Mouse (Mus musculus) liver, embryonic 12.5 days (tissue): Measurements from ENCODE around the gene Herc2. TPM values are rescaled to one million over a fixed set of nuclear protein-coding genes. Genes with fewer than 3 reads are reported as not detected.

Experiments used
- ATAC-seq: fragments of 200-750 bp; cut with Nextera tagmentation; 2 replicates; pipeline ENCODE4 v1.8.0; 2017; ENCODE audit warnings: moderate number of reproducible peaks, mild to moderate bottlenecking, moderate library complexity
- H3K27ac ChIP-seq: fragments of 300-500 bp; sonication (generic); 2 replicates; pipeline ENCODE4 v1.5.1; 2016; ENCODE audit warnings: mild to moderate bottlenecking
- H3K27me3 ChIP-seq: fragments of 300-500 bp; sonication (generic); replicated peaks from 2 replicates; pipeline ENCODE4 v1.6.1; 2016; ENCODE audit warnings: mild to moderate bottlenecking, moderate library complexity
- H3K36me3 ChIP-seq: fragments of 300-500 bp; sonication (generic); 2 replicates; pipeline ENCODE4 v1.6.1; 2016; ENCODE audit warnings: mild to moderate bottlenecking, moderate library complexity
- H3K4me1 ChIP-seq: fragments of 300-500 bp; sonication (generic); 2 replicates; pipeline ENCODE4 v1.6.1; 2016
- H3K4me2 ChIP-seq: fragments of 300-500 bp; sonication (generic); 2 replicates; pipeline ENCODE4 v1.6.1; 2016; ENCODE audit warnings: mild to moderate bottlenecking, moderate library complexity
- H3K4me3 ChIP-seq: fragments of 300-500 bp; sonication (generic); 2 replicates; pipeline ENCODE4 v1.5.1; 2016; ENCODE audit warnings: mild to moderate bottlenecking, moderate library complexity
- H3K9ac ChIP-seq: fragments of 300-500 bp; sonication (generic); 2 replicates; pipeline ENCODE4 v1.6.1; 2016; ENCODE audit warnings: mild to moderate bottlenecking, moderate library complexity
- H3K9me3 ChIP-seq: fragments of 300-500 bp; sonication (generic); replicated peaks from 2 replicates; pipeline ENCODE4 v1.6.1; 2016; ENCODE audit warnings: mild to moderate bottlenecking, moderate library complexity
- WGBS: fragments of 180-500 bp; shearing (Covaris S2); methylation state at CpG from one replicate; pipeline ENCODE4 v1.1.7; 2016; ENCODE audit not compliant: insufficient replicate concordance; 5-methylcytosine and 5-hydroxymethylcytosine counted together
- polyA plus RNA-seq: library from polyadenylated mRNA; unstranded; fragments of >200 nt; fragmentation: Nextera tagmentation; extraction: Ambion mirVana; gene quantifications from 2 replicates; pipeline ENCODE4 v1.2.1, GENCODE M21; 2016

Herc2 gene
- polyA plus RNA-seq, 1 experiment from 2014 or later, result 16.8 TPM

- 90% methylated on average over 16 of the region's 16 CpGs for WGBS
- H3K4me1 ChIP-seq, result no peaks in the 10 kb centered on the region
- no peaks in the 10 kb centered on the region for H3K27me3 ChIP-seq
- no peak for ATAC-seq
- H3K9me3 ChIP-seq, result no peaks in the 10 kb centered on the region
- H3K4me3 ChIP-seq, result no peak overlapping the region
- peaks cover 91% of the 10 kb centered on the region for H3K36me3 ChIP-seq
- no peak overlapping the region for H3K9ac ChIP-seq
- H3K27ac ChIP-seq, result no peak overlapping the region
- no peak overlapping the region for H3K4me2 ChIP-seq
These were observed 102.1 kb downstream of the Herc2 start for GRCm38 (mm10) chr7:56151885-56152676.

GRCm38 (mm10) chr7:56153161-56153560 is 103.2 kb downstream of the Herc2 start:
- Histone ChIP-seq H3K27me3 (no peaks in the 10 kb centered on the region), H3K4me1 (no peaks in the 10 kb centered on the region), H3K9ac (no peak overlapping the region), H3K4me3 (no peak overlapping the region), H3K27ac (no peak overlapping the region), H3K9me3 (no peaks in the 10 kb centered on the region), H3K4me2 (no peak overlapping the region), H3K36me3 (peaks cover 91% of the 10 kb centered on the region)
- ATAC-seq, result no peak
- WGBS, result 94% methylated on average over 9 of the region's 9 CpGs

GRCm38 (mm10) chr7:56153625-56154024 is 103.6 kb downstream of the Herc2 start:
- Histone ChIP-seq H3K4me2 (no peak overlapping the region), H3K36me3 (peaks cover 93% of the 10 kb centered on the region)
- 92% methylated on average over 12 of the region's 12 CpGs for WGBS

GRCm38 (mm10) chr7:56163316-56163715 is 113.3 kb downstream of the Herc2 start:
- no peaks in the 10 kb centered on the region for H3K4me1 ChIP-seq
- WGBS, result 88% methylated on average over 4 of the region's 4 CpGs
- H3K27me3 ChIP-seq, result no peaks in the 10 kb centered on the region
- no peak overlapping the region for H3K9ac ChIP-seq
- no peak for ATAC-seq
- H3K27ac ChIP-seq, result no peak overlapping the region
- peaks cover 58% of the 10 kb centered on the region for H3K36me3 ChIP-seq
- no peak overlapping the region for H3K4me2 ChIP-seq
- H3K9me3 ChIP-seq, result no peaks in the 10 kb centered on the region
- H3K4me3 ChIP-seq, result no peak overlapping the region

More at GRCm38 (mm10) chr7:56153625-56154024, 103.6 kb downstream of the Herc2 start:
- no peaks in the 10 kb centered on the region for H3K27me3 ChIP-seq
- no peak overlapping the region for H3K9ac ChIP-seq
- H3K9me3 ChIP-seq, result no peaks in the 10 kb centered on the region
- H3K27ac ChIP-seq, result no peak overlapping the region
- no peak for ATAC-seq
- no peaks in the 10 kb centered on the region for H3K4me1 ChIP-seq
- no peak overlapping the region for H3K4me3 ChIP-seq

- peaks cover 56% of the 10 kb centered on the region for H3K36me3 ChIP-seq
- H3K4me1 ChIP-seq, result no peaks in the 10 kb centered on the region
- no peaks in the 10 kb centered on the region for H3K27me3 ChIP-seq
- WGBS, result 82% methylated on average over 7 of the region's 7 CpGs
- H3K27ac ChIP-seq, result no peak overlapping the region
- no peak overlapping the region for H3K9ac ChIP-seq
- no peak overlapping the region for H3K4me3 ChIP-seq
- no peaks in the 10 kb centered on the region for H3K9me3 ChIP-seq
- H3K4me2 ChIP-seq, result no peak overlapping the region
- ATAC-seq, result no peak
These were observed 118.7 kb downstream of the Herc2 start for GRCm38 (mm10) chr7:56168713-56169112.

- no peaks in the 10 kb centered on the region for H3K27me3 ChIP-seq
- ATAC-seq, result no peak
- no peak overlapping the region for H3K27ac ChIP-seq
- H3K4me1 ChIP-seq, result no peaks in the 10 kb centered on the region
- no peaks in the 10 kb centered on the region for H3K9me3 ChIP-seq
- H3K4me3 ChIP-seq, result no peak overlapping the region
- WGBS, result 80% methylated on average over 3 of the region's 3 CpGs
- no peak overlapping the region for H3K9ac ChIP-seq
- peaks cover 47% of the 10 kb centered on the region for H3K36me3 ChIP-seq
- H3K4me2 ChIP-seq, result no peak overlapping the region
These were observed 127.4 kb downstream of the Herc2 start for GRCm38 (mm10) chr7:56177371-56177770.

- Histone ChIP-seq H3K4me1 (no peaks in the 10 kb centered on the region), H3K36me3 (peaks cover 74% of the 10 kb centered on the region), H3K9ac (no peak overlapping the region), H3K4me3 (no peak overlapping the region), H3K27ac (no peak overlapping the region), H3K4me2 (no peak overlapping the region), H3K9me3 (no peaks in the 10 kb centered on the region), H3K27me3 (no peaks in the 10 kb centered on the region)
- WGBS, result 90% methylated on average over 6 of the region's 6 CpGs
- no peak for ATAC-seq
These were observed 141.0 kb downstream of the Herc2 start for GRCm38 (mm10) chr7:56191041-56191440.

DNA sequence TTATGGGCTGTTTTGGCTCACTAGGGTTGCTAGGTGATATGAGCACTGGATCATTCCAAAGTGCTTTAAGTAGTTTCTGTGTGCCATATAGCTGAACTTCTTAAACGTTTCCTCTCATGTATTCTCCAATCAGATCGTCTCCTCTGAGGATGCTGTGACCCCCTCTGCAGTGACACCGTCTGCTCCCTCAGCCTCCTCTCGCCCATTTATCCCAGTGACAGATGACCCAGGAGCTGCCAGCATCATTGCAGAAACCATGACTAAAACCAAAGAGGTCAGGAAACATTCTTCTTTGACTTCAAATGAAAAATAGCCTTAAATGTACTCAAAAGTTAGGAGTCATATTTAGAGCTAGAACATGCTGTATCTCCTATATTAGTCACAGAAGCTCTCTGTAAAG is 141.7 kb downstream of the Herc2 start:
- no peak for ATAC-seq
- Histone ChIP-seq H3K27ac (no peak overlapping the region), H3K4me1 (no peaks in the 10 kb centered on the region), H3K4me3 (no peak overlapping the region), H3K27me3 (no peaks in the 10 kb centered on the region), H3K9ac (no peak overlapping the region), H3K4me2 (no peak overlapping the region), H3K9me3 (no peaks in the 10 kb centered on the region), H3K36me3 (peaks cover 78% of the 10 kb centered on the region)
- 81% methylated on average over 4 of the region's 4 CpGs for WGBS

DNA sequence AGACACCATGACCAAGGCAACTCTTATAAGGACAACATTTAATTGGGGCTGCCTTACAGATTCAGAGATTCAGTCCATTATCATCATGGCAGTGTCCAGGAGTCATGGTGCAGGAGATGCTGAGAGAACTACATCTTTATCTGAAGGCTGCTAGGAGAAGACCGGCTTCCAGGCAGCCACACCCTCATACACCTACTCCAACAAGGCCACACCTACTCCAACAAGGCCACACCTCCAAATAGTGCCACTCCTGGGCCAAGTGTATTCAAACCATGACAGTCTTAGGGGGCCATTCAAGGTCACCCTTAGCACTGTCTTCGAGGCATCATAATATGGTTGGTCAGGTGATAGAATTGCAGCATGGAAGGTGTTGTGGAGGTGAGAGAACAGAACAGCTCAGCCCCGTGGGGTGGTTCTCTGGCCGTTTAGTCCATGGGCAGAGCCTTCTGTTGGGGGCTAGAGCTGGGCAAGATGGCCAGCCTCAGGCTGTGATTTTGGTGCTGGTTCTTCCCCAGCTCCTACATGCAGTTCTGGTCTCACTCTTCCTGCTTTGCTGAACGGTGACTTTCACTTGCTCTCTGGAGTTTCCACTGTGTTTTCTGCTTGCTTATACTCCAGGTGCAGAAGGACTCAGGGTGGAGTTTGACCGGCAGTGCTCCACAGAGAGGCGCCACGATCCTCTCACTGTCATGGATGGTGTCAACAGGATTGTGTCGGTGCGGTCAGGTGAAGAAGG is 151.7 kb downstream of the Herc2 start:
- Histone ChIP-seq H3K4me3 (no peak overlapping the region), H3K4me2 (no peak overlapping the region), H3K27me3 (no peaks in the 10 kb centered on the region), H3K9me3 (no peaks in the 10 kb centered on the region), H3K27ac (no peak overlapping the region), H3K4me1 (no peaks in the 10 kb centered on the region), H3K9ac (no peak overlapping the region), H3K36me3 (peaks cover 92% of the 10 kb centered on the region)
- ATAC-seq, result peak; percentile 51; the same call in 1 of the 2 replicates
- WGBS, result 82% methylated on average over 10 of the region's 10 CpGs

DNA sequence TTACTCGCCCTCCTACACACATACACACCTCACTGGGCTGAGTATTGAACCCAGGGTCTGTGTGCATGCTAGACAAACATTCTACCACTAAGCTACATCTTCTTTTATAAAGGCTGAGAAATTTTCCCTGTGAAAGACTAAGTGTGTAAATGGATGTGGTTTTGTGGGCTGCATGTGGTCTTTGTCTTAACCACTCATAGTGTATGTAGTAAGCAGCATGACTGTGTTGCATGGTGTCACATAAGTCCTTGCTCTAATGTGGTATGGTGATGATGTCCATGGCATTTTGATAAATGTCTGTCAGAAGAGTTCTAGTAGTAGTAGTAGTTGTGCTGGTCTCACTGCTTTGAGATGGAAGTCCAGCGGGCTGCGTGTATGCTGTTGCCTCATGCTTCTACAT is 152.8 kb downstream of the Herc2 start:
- WGBS, result 93% methylated on average over 3 of the region's 3 CpGs
- H3K9ac ChIP-seq, result no peak overlapping the region
- H3K4me2 ChIP-seq, result no peak overlapping the region
- H3K27ac ChIP-seq, result no peak overlapping the region
- no peak overlapping the region for H3K4me3 ChIP-seq
- peaks cover 89% of the 10 kb centered on the region for H3K36me3 ChIP-seq
- H3K9me3 ChIP-seq, result no peaks in the 10 kb centered on the region
- no peaks in the 10 kb centered on the region for H3K27me3 ChIP-seq
- no peaks in the 10 kb centered on the region for H3K4me1 ChIP-seq
- no peak for ATAC-seq

DNA sequence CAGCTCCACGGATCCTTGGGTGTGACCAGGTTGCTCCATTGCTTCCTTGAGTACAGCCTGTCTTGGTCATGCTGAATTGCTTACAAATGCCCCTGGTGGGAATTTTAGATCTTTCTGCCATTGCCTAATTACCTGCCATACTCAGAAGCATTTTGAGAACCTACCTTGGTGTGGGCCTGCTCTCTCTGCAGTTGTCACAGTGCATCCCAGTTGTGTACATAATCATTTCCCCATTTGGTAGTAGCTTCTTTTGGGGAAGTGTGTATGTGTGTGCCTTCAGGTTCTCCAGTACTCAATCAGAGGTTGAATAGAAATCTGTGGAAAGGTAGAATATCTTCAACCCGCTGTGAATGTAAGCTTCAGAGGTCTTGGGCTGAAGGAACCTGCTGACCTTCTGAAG is 153.3 kb downstream of the Herc2 start:
- Histone ChIP-seq H3K9ac (no peak overlapping the region), H3K4me1 (no peaks in the 10 kb centered on the region), H3K27ac (no peak overlapping the region), H3K4me3 (no peak overlapping the region), H3K36me3 (peaks cover 87% of the 10 kb centered on the region), H3K27me3 (no peaks in the 10 kb centered on the region), H3K4me2 (no peak overlapping the region), H3K9me3 (no peaks in the 10 kb centered on the region)
- ATAC-seq, result no peak
- WGBS, result 92% methylated on average over 2 of the region's 2 CpGs

DNA sequence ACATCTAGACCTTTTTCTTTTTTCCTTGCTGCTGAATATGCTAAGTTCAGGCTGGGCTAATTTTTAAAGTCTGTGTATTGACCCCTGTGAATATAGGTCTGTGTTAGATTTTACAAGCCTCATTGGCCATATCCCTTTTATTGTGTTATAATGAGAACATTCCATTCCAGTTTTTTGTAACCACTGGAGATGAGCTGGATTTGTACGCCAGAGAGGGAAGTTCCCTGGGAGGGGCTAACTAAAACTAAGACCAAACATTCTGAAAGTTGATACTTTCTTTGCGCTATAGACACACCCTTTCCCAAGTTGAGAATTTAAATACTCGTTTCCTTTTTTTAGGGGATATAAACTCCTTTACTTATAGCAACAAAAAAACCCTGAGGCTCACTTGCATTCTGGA is 154.9 kb downstream of the Herc2 start:
- WGBS, result 84% methylated on average over 3 of the region's 3 CpGs
- no peaks in the 10 kb centered on the region for H3K9me3 ChIP-seq
- no peak overlapping the region for H3K9ac ChIP-seq
- H3K27ac ChIP-seq, result no peak overlapping the region
- no peak for ATAC-seq
- H3K4me1 ChIP-seq, result no peaks in the 10 kb centered on the region
- no peak overlapping the region for H3K4me2 ChIP-seq
- H3K36me3 ChIP-seq, result peaks cover 89% of the 10 kb centered on the region
- no peaks in the 10 kb centered on the region for H3K27me3 ChIP-seq
- no peak overlapping the region for H3K4me3 ChIP-seq
